Mouse (Mus musculus): ENCODE measurements around the gene Dnaja3. TPM values are rescaled to one million over a fixed set of nuclear protein-coding genes. Genes with fewer than 3 reads are reported as not detected.

The Dnaja3 gene
- polyA plus RNA-seq, 1 experiment from 2014 or later, result 58.3 TPM

- Histone ChIP-seq H3K9me3 (replicated peaks; ENCODE audit: control insufficient read depth, low read length) (no peaks in the 10 kb centered on the region), H3K27me3 (ENCODE audit: control insufficient read depth, insufficient read depth, low read length) (no peaks in the 10 kb centered on the region), H3K4me1 (ENCODE audit: control insufficient read depth, insufficient read depth, low read length) (no peaks in the 10 kb centered on the region), H3K27ac (replicated peaks; ENCODE audit: low read depth, low read length) (no peak overlapping the region), H3K9ac (replicated peaks; ENCODE audit: low read length) (no peak overlapping the region), H3K4me3 (ENCODE audit: low read depth, low read length) (no peak overlapping the region), H3K36me3 (replicated peaks; ENCODE audit: control insufficient read depth, insufficient read depth, low read depth, low read length) (peaks cover 2% of the 10 kb centered on the region), H3K4me2 (ENCODE audit: low read depth, low read length) (no peak overlapping the region)
- DNase-seq (ENCODE audit: low spot score) (no peak), ATAC-seq (replicated peaks; ENCODE audit: insufficient number of reproducible peaks, low FRiP score, low TSS enrichment, low read depth) (no peak)
- 92% methylated on average over 4 of the region's 4 CpGs for WGBS
Measured at GRCm38 (mm10) chr16:4711173-4711572, 71.4 kb downstream of the Dnaja3 start.

- H3K27me3 ChIP-seq (ENCODE audit: control insufficient read depth, insufficient read depth, low read length), result no peaks in the 10 kb centered on the region
- no peak overlapping the region for H3K9ac ChIP-seq (replicated peaks; ENCODE audit: low read length)
- H3K27ac ChIP-seq (replicated peaks; ENCODE audit: low read depth, low read length), result no peak overlapping the region
- no peak overlapping the region for H3K4me2 ChIP-seq (ENCODE audit: low read depth, low read length)
- 93% methylated on average over 17 of the region's 17 CpGs for WGBS
- H3K4me3 ChIP-seq (ENCODE audit: low read depth, low read length), result no peak overlapping the region
- H3K4me1 ChIP-seq (ENCODE audit: control insufficient read depth, insufficient read depth, low read length), result no peaks in the 10 kb centered on the region
- ATAC-seq (replicated peaks; ENCODE audit: insufficient number of reproducible peaks, low FRiP score, low TSS enrichment, low read depth) (no peak), DNase-seq (ENCODE audit: low spot score) (no peak)
- no peaks in the 10 kb centered on the region for H3K9me3 ChIP-seq (replicated peaks; ENCODE audit: control insufficient read depth, low read length)
- peaks cover 2% of the 10 kb centered on the region for H3K36me3 ChIP-seq (replicated peaks; ENCODE audit: control insufficient read depth, insufficient read depth, low read depth, low read length)
Measured at GRCm38 (mm10) chr16:4713861-4714710, 74.3 kb downstream of the Dnaja3 start.

- WGBS, result 71% methylated on average over 3 of the region's 3 CpGs
- no peak for ATAC-seq (replicated peaks; ENCODE audit: insufficient number of reproducible peaks, low FRiP score, low TSS enrichment, low read depth)
- H3K27me3 ChIP-seq (ENCODE audit: control insufficient read depth, insufficient read depth, low read length), result no peaks in the 10 kb centered on the region
- no peak for DNase-seq (ENCODE audit: low spot score)
- peak overlapping the region; percentile 50 for H3K4me3 ChIP-seq (ENCODE audit: low read depth, low read length)
- peak overlapping the region; percentile 93 for H3K9ac ChIP-seq (replicated peaks; ENCODE audit: low read length)
- H3K4me1 ChIP-seq (ENCODE audit: control insufficient read depth, insufficient read depth, low read length), result no peaks in the 10 kb centered on the region
- no peaks in the 10 kb centered on the region for H3K9me3 ChIP-seq (replicated peaks; ENCODE audit: control insufficient read depth, low read length)
- H3K4me2 ChIP-seq (ENCODE audit: low read depth, low read length), result peak overlapping the region; percentile 42
- H3K27ac ChIP-seq (replicated peaks; ENCODE audit: low read depth, low read length), result no peak overlapping the region
- H3K36me3 ChIP-seq (replicated peaks; ENCODE audit: control insufficient read depth, insufficient read depth, low read depth, low read length), result peaks cover 2% of the 10 kb centered on the region; the same call in 1 of the 2 replicates
Measured at GRCm38 (mm10) chr16:4717866-4718265, 78.1 kb downstream of the Dnaja3 start.

- Histone ChIP-seq H3K9ac (replicated peaks; ENCODE audit: low read length) (peak within 1 kb of the TSS; percentile 93), H3K27ac (replicated peaks; ENCODE audit: low read depth, low read length) (peak within 1 kb of the TSS; percentile 75), H3K4me1 (ENCODE audit: control insufficient read depth, insufficient read depth, low read length) (no peaks in the 10 kb centered on the region), H3K4me3 (ENCODE audit: low read depth, low read length) (peak within 1 kb of the TSS; percentile 50), H3K4me2 (ENCODE audit: low read depth, low read length) (peak within 1 kb of the TSS; percentile 59), H3K9me3 (replicated peaks; ENCODE audit: control insufficient read depth, low read length) (no peaks in the 10 kb centered on the region), H3K36me3 (replicated peaks; ENCODE audit: control insufficient read depth, insufficient read depth, low read depth, low read length) (peaks cover 2% of the 10 kb centered on the region; the same call in 1 of the 2 replicates), H3K27me3 (ENCODE audit: control insufficient read depth, insufficient read depth, low read length) (no peaks in the 10 kb centered on the region)
- ATAC-seq (replicated peaks; ENCODE audit: insufficient number of reproducible peaks, low FRiP score, low TSS enrichment, low read depth) (peak; percentile 89), DNase-seq (ENCODE audit: low spot score) (peak; percentile 85)
- 10% methylated on average over 33 of the region's 33 CpGs for WGBS
Measured at GRCm38 (mm10) chr16:4718753-4719518, 79.1 kb downstream of the Dnaja3 start, which contains the start of gene Nmral1. Nmral1 (minus strand) TSS chr16:4719356.

DNA sequence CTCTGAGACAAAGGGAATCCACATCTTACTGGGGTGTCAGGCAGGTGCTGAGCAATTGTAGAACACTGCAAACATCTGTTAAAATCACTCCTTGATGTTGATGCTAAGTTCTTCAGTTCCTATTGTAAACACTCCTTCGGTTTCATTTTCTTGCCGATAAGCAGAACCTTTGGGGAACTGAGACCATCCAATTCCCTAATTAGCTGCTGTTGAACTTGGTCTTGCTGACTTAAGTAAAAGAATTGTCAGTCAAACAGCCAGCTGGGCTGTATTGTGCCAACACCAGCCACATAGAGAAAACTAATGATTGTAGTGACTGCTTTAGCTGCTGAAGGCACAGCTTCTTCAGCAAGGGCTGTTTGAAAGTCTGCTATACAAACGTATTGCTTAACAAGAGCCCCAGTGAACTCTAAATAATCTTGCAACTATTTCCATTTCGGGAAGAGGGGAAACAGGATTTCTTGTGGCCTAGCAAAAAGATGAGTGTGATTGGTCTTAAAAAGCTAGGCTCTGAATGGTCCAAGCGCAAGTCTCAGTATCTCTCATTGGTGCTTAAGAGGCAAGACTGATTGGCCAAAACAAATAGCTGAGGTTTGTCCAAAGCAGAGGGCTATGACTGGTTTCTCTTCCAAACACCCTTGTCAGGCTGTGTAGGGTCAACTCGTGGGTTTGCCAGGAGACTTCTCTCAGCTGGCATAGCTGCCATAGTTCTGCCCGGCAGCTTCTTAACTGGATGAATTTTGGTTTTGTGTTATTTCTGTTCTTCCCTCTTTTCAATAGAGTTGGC, 82.5 kb downstream of the Dnaja3 start:
- DNase-seq (ENCODE audit: low spot score) (no peak), ATAC-seq (replicated peaks; ENCODE audit: insufficient number of reproducible peaks, low FRiP score, low TSS enrichment, low read depth) (no peak)
- Histone ChIP-seq H3K27ac (replicated peaks; ENCODE audit: low read depth, low read length) (no peak overlapping the region), H3K36me3 (replicated peaks; ENCODE audit: control insufficient read depth, insufficient read depth, low read depth, low read length) (no peaks in the 10 kb centered on the region), H3K9me3 (replicated peaks; ENCODE audit: control insufficient read depth, low read length) (no peaks in the 10 kb centered on the region), H3K4me2 (ENCODE audit: low read depth, low read length) (no peak overlapping the region), H3K9ac (replicated peaks; ENCODE audit: low read length) (no peak overlapping the region), H3K27me3 (ENCODE audit: control insufficient read depth, insufficient read depth, low read length) (no peaks in the 10 kb centered on the region), H3K4me1 (ENCODE audit: control insufficient read depth, insufficient read depth, low read length) (no peaks in the 10 kb centered on the region), H3K4me3 (ENCODE audit: low read depth, low read length) (no peak overlapping the region)
- WGBS, result 76% methylated on average over 7 of the region's 7 CpGs

- Histone ChIP-seq H3K27ac (replicated peaks; ENCODE audit: low read depth, low read length) (no peak overlapping the region), H3K9ac (replicated peaks; ENCODE audit: low read length) (no peak overlapping the region), H3K4me1 (ENCODE audit: control insufficient read depth, insufficient read depth, low read length) (no peaks in the 10 kb centered on the region), H3K36me3 (replicated peaks; ENCODE audit: control insufficient read depth, insufficient read depth, low read depth, low read length) (no peaks in the 10 kb centered on the region), H3K27me3 (ENCODE audit: control insufficient read depth, insufficient read depth, low read length) (no peaks in the 10 kb centered on the region), H3K4me3 (ENCODE audit: low read depth, low read length) (no peak overlapping the region), H3K9me3 (replicated peaks; ENCODE audit: control insufficient read depth, low read length) (no peaks in the 10 kb centered on the region), H3K4me2 (ENCODE audit: low read depth, low read length) (no peak overlapping the region)
- no peak for ATAC-seq (replicated peaks; ENCODE audit: insufficient number of reproducible peaks, low FRiP score, low TSS enrichment, low read depth)
- no peak for DNase-seq (ENCODE audit: low spot score)
- 66% methylated on average over 3 of the region's 3 CpGs for WGBS
Measured at GRCm38 (mm10) chr16:4722915-4723209, 83.1 kb downstream of the Dnaja3 start.

DNA sequence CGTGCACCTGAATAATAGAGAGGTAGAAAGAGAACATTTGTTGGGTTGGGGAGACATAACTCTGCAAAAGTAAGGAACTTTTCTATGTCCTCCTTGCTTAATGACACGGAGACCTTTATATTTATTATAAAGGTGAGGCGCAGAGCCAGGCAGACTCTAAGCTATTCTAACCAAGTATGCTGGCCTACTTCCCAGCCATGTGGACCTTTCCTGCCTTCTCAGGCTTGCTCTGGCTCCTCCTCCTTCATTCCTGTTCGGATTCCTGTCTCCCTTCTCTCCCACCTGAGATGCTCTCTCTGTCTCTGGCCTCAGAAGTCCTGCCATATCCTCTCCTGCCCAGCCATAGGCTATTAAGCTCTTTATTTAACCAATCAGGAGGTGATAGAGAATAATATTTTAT, 85.5 kb downstream of the Dnaja3 start:
- ATAC-seq (replicated peaks; ENCODE audit: insufficient number of reproducible peaks, low FRiP score, low TSS enrichment, low read depth) (no peak), DNase-seq (ENCODE audit: low spot score) (no peak)
- no peak overlapping the region for H3K9ac ChIP-seq (replicated peaks; ENCODE audit: low read length)
- H3K4me2 ChIP-seq (ENCODE audit: low read depth, low read length), result no peak overlapping the region
- no peak overlapping the region for H3K4me3 ChIP-seq (ENCODE audit: low read depth, low read length)
- no peaks in the 10 kb centered on the region for H3K9me3 ChIP-seq (replicated peaks; ENCODE audit: control insufficient read depth, low read length)
- no peak overlapping the region for H3K27ac ChIP-seq (replicated peaks; ENCODE audit: low read depth, low read length)
- no peaks in the 10 kb centered on the region for H3K27me3 ChIP-seq (ENCODE audit: control insufficient read depth, insufficient read depth, low read length)
- 75% methylated on average over 4 of the region's 4 CpGs for WGBS
- H3K36me3 ChIP-seq (replicated peaks; ENCODE audit: control insufficient read depth, insufficient read depth, low read depth, low read length), result no peaks in the 10 kb centered on the region
- no peaks in the 10 kb centered on the region for H3K4me1 ChIP-seq (ENCODE audit: control insufficient read depth, insufficient read depth, low read length)
